Mouse (Mus musculus) midbrain, postnatal 0 days (tissue): ENCODE measurements at regions not wholly inside any gene's neighbourhood (a gene's known extent, or its start where the extent isn't known, plus 50 kb on each side); places are given as distances from the start of the nearest gene placed in this dataset.

Source experiments
- ATAC-seq: fragments of 200-750 bp; cut with Nextera tagmentation; 2 replicates; pipeline ENCODE4 v1.8.0; 2017; ENCODE audit warnings: moderate number of reproducible peaks, mild to moderate bottlenecking, moderate TSS enrichment, moderate library complexity; ENCODE audit not compliant: low FRiP score
- DNase-seq: peaks from one replicate; pipeline ENCODE4 v3.0.0-alpha.2; 2015; ENCODE audit warnings: low spot score
- H3K27ac ChIP-seq: fragments of 300-500 bp; sonication (generic); 2 replicates; pipeline ENCODE4 v1.5.1; 2014; ENCODE audit warnings: low read depth, mild to moderate bottlenecking, low read length, mixed read lengths
- H3K27me3 ChIP-seq: fragments of 300-500 bp; sonication (generic); 2 replicates; pipeline ENCODE4 v1.6.1; 2014; ENCODE audit warnings: low read length, control low read depth, mixed read lengths; ENCODE audit not compliant: insufficient read depth
- H3K36me3 ChIP-seq: fragments of 300-500 bp; sonication (generic); 2 replicates; pipeline ENCODE4 v1.6.1; 2014; ENCODE audit warnings: low read length, control low read depth, mixed read lengths; ENCODE audit not compliant: insufficient read depth
- H3K4me1 ChIP-seq: fragments of 300-500 bp; sonication (generic); 2 replicates; pipeline ENCODE4 v1.6.1; 2014; ENCODE audit warnings: mild to moderate bottlenecking, control low read depth, antibody characterized with exemption, low read length, mixed read lengths; ENCODE audit not compliant: insufficient read depth
- H3K4me2 ChIP-seq: fragments of 300-500 bp; sonication (generic); 2 replicates; pipeline ENCODE4 v1.6.1; 2014; ENCODE audit warnings: low read depth, mild to moderate bottlenecking, low read length, mixed read lengths; ENCODE audit not compliant: poor library complexity, severe bottlenecking
- H3K4me3 ChIP-seq: fragments of 300-500 bp; sonication (generic); 2 replicates; pipeline ENCODE4 v1.5.1; 2014; ENCODE audit warnings: low read depth, mild to moderate bottlenecking, low read length, moderate library complexity
- H3K9ac ChIP-seq: fragments of 300-500 bp; sonication (generic); replicated peaks from 2 replicates; pipeline ENCODE4 v1.6.1; 2014; ENCODE audit warnings: mild to moderate bottlenecking, low read length, moderate library complexity, mixed read lengths; ENCODE audit not compliant: poor library complexity, severe bottlenecking
- H3K9me3 ChIP-seq: fragments of 300-500 bp; sonication (generic); 2 replicates; pipeline ENCODE4 v1.6.1; 2016; ENCODE audit warnings: low read length, control low read depth
- CTCF ChIP-seq: IDR thresholded peaks from 2 replicates; pipeline ENCODE4 v1.5.1; 2016; ENCODE audit warnings: antibody characterized with exemption, mild to moderate bottlenecking
- WGBS: fragments of 180-500 bp; shearing (Covaris S2); extraction: QIAGEN DNeasy Blood & Tissue Kit; methylation state at CpG from one replicate; pipeline ENCODE4 v1.1.7; 2014; 5-methylcytosine and 5-hydroxymethylcytosine counted together

- no peaks in the 10 kb centered on the region for H3K9me3 ChIP-seq
- H3K9ac ChIP-seq, result no peak overlapping the region
- WGBS, result 54% methylated on average over 13 of the region's 13 CpGs
- H3K4me2 ChIP-seq, result no peak overlapping the region
- H3K27me3 ChIP-seq, result no peaks in the 10 kb centered on the region
- DNase-seq, result no peak
- no peaks in the 10 kb centered on the region for H3K36me3 ChIP-seq
- no peak overlapping the region for H3K27ac ChIP-seq
- no peak overlapping the region for H3K4me3 ChIP-seq
- H3K4me1 ChIP-seq, result no peaks in the 10 kb centered on the region
- no peak for TF ChIP-seq CTCF
- no peak for ATAC-seq
Observed at GRCm38 (mm10) chr16:46617544-46618335, 119.4 kb upstream of the Nectin3 start.

DNA sequence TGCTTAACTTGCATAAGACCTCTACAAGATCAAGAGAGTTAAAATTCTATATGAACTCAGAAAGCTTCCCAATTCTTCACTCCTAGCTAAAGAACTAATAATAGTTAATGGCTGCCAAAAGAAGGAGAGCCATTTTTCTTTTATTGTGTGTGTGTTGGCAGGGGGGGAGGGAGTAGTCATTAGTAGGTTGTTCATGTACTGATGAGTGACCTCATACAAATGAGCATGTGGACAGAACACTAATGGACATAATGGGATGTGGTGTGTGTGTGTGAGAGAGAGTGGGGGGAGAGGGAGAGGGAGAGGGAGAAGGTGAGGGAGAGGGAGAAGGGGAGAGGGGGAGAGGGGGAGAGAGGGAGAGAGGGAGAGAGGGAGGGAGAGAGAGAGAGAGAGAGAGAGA lies 118.3 kb upstream of the Nectin3 start:
- Histone ChIP-seq H3K4me3 (no peak overlapping the region), H3K4me1 (no peaks in the 10 kb centered on the region), H3K36me3 (no peaks in the 10 kb centered on the region), H3K27me3 (no peaks in the 10 kb centered on the region), H3K9ac (no peak overlapping the region), H3K27ac (no peak overlapping the region), H3K4me2 (no peak overlapping the region), H3K9me3 (no peaks in the 10 kb centered on the region)
- no peak for TF ChIP-seq CTCF
- no peak for ATAC-seq
- DNase-seq, result no peak

GRCm38 (mm10) chr16:46613062-46613818 lies 114.9 kb upstream of the Nectin3 start:
- H3K4me2 ChIP-seq, result no peak overlapping the region
- H3K27me3 ChIP-seq, result no peaks in the 10 kb centered on the region
- H3K4me1 ChIP-seq, result no peaks in the 10 kb centered on the region
- no peak overlapping the region for H3K4me3 ChIP-seq
- ATAC-seq (no peak), DNase-seq (no peak)
- TF ChIP-seq CTCF, result no peak
- no peaks in the 10 kb centered on the region for H3K9me3 ChIP-seq
- H3K9ac ChIP-seq, result no peak overlapping the region
- no peaks in the 10 kb centered on the region for H3K36me3 ChIP-seq
- no peak overlapping the region for H3K27ac ChIP-seq
- 75% methylated on average over 5 of the region's 5 CpGs for WGBS

GRCm38 (mm10) chr16:46605879-46606203 lies 107.5 kb upstream of the Nectin3 start:
- no peak for DNase-seq
- no peak overlapping the region for H3K27ac ChIP-seq
- no peak for ATAC-seq
- H3K4me2 ChIP-seq, result no peak overlapping the region
- no peak overlapping the region for H3K4me3 ChIP-seq
- no peaks in the 10 kb centered on the region for H3K4me1 ChIP-seq
- no peaks in the 10 kb centered on the region for H3K27me3 ChIP-seq
- no peak overlapping the region for H3K9ac ChIP-seq
- H3K36me3 ChIP-seq, result no peaks in the 10 kb centered on the region
- TF ChIP-seq CTCF, result no peak
- H3K9me3 ChIP-seq, result no peaks in the 10 kb centered on the region

DNA sequence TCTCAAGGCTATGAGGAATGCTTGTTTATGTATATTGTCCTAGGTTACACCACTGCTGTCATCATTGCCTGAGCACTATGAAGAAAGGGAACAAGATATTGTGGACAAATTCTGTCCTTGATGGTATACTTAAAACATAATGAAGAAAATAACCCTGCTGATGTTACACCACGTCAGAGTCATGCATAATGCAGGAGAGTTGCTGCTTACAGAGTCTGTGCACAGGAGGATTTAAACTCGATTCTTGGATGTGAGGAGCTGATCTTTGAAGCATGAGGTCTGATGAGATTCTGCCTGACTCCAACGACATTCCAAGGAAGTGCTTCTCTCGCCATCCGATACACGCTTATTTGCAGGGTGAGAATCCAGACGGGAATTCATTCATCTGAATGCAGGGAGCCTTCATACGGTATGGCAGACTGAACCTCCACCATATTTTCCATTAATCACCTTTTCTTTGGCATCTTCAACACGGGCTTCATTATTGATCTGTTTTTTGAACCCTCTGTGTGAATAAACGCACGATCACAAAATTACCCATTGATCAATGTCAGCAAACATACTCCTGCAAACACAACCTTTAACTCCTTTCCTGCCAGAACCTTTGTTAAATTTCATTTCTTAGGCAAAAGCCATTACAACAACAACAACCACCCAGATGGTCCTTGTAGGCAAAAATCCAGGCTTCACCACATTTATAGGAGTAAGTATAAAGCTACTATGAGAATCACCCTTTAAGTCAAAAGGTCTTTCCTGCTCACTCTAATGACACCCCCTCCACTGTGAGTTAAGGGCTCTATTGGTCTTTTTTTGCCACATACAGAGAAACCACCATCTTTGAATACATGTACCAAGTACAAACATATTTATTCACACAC lies 106.9 kb upstream of the Nectin3 start:
- no peaks in the 10 kb centered on the region for H3K4me1 ChIP-seq
- no peak for TF ChIP-seq CTCF
- H3K4me3 ChIP-seq, result no peak overlapping the region
- H3K9me3 ChIP-seq, result no peaks in the 10 kb centered on the region
- ATAC-seq (no peak), DNase-seq (no peak)
- H3K36me3 ChIP-seq, result no peaks in the 10 kb centered on the region
- H3K9ac ChIP-seq, result no peak overlapping the region
- 50% methylated on average over 11 of the region's 11 CpGs for WGBS
- H3K27me3 ChIP-seq, result no peaks in the 10 kb centered on the region
- H3K4me2 ChIP-seq, result no peak overlapping the region
- H3K27ac ChIP-seq, result no peak overlapping the region
